Mouse (Mus musculus): ENCODE measurements around the gene Cs.

The Cs gene

DNA sequence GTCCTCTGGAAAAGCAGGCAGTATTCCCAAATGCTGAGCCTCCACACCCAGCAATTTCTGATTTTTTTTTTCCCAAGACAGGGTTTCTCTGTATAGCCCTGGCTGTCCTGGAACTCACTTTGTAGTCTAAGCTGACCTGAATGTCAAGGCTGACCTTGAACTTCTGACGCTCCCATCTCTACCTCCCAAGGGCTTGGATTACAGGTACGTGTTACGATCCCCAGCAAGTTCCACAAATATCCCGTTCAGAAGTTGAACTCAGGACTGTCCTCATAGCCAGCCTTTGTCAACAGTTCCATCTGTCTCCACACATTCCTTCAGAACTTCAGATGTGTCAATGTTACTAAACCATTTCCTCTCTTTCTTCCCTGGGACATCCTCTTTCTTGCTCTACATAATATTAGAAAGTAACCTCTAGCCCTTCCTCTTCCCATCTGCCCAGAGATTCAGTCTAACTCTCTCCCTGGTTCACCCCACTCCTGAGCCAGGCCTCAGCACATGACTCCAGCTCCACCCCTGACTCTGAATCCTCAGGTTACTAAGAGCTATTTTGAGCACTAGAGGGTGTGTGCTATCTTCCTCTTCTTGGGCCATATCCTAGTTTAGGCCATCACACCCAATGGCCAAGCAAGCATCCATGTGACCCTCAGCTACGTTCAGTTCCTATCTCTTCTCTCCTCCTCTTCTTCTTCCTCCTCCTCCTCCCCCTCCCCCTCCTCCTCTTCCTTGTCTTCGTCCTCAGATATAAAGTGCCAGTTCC lies 35.6 kb downstream of the Cs start:
- no peak for DNase-seq (ENCODE audit: low spot score in 2 of 2)

GRCm38 (mm10) chr10:128374393-128374792 lies 36.9 kb downstream of the Cs start:
- DNase-seq (ENCODE audit: low spot score in 2 of 2) = no peak

GRCm38 (mm10) chr10:128376099-128376454 lies 38.5 kb downstream of the Cs start:
- DNase-seq (ENCODE audit: low spot score in 2 of 2) = no peak

GRCm38 (mm10) chr10:128376455-128377211 lies 39.1 kb downstream of the Cs start, which contains the start of gene Ankrd52:
Gene Ankrd52 (plus strand): TSS chr10:128377115.
- DNase-seq (ENCODE audit: low spot score in 2 of 2) = peak; percentile 91 to 93

- peak in 1 of 2 experiments; percentile 66 for DNase-seq (ENCODE audit: low spot score in 2 of 2)
Measured at GRCm38 (mm10) chr10:128377222-128377939, 39.8 kb downstream of the Cs start.

DNA sequence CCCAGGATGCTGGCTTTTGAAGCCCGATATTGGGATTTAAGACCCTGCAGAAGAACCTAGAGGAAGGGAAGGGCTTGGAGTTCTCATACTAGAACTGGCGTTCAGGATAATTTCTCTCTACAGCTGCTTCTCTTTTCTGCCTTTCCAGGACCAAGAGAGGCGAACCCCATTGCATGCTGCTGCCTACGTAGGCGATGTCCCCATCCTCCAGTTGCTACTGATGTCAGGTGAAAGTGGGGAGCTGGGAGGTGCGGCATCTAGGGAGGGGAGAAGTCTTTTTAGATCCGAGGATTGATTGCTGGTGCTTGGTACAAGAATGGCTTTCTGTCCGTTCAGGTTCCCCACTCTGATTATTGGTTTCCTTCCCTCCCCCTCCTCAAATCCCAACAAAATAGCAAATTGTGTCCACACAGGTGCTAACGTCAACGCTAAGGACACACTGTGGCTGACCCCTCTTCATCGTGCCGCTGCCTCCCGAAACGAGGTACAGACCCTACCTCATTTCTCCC lies 40.5 kb downstream of the Cs start:
- DNase-seq (ENCODE audit: low spot score in 2 of 2) = peak in 1 of 2 experiments; percentile 11

DNA sequence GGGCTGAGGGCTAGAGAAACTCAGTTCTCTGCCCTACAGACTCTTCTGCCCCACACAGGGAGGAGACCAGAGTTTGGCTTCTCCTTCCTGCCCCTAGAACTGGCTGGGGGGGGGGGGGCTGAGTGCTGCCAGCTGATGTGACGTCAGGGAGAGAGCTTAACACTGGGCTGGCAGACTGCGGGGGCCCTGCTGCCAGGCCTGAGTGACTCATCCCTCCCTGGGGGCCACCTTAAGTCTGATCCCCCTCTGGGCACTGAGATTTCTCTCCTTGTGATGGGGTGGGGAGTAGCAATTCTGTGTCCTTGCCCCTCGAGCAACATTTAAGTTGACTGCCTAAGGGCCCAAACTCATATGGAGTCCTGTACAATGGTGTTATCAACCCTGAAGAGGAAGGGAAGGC lies 40.9 kb downstream of the Cs start:
- no peak for DNase-seq (ENCODE audit: low spot score in 2 of 2)

DNA sequence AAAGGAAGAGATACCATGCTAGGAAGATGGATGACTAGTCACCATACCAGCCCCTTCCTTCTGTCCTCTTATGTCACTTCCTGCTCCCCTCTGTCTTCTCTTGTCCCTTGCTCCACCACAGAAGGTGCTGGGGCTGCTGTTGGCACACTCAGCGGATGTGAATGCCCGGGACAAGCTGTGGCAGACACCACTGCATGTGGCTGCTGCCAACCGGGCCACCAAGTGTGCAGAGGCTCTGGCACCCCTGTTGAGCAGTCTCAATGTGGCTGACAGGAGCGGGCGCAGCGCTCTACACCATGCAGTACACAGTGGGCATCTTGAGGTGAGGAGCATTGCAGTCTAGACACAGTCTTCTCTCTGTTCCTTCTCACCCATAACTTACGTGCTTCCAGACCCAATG lies 41.7 kb downstream of the Cs start:
- DNase-seq (ENCODE audit: low spot score in 2 of 2) = peak in 1 of 2 experiments; percentile 14

GRCm38 (mm10) chr10:128380565-128380964 lies 43.0 kb downstream of the Cs start:
- peak in 1 of 2 experiments; percentile 58 for DNase-seq (ENCODE audit: low spot score in 2 of 2)

GRCm38 (mm10) chr10:128382482-128382881 lies 44.9 kb downstream of the Cs start:
- no peak for DNase-seq (ENCODE audit: low spot score in 2 of 2)

GRCm38 (mm10) chr10:128385902-128386301 lies 48.4 kb downstream of the Cs start:
- no peak for DNase-seq (ENCODE audit: low spot score in 2 of 2)

- DNase-seq (ENCODE audit: low spot score in 2 of 2) = no peak
Measured at GRCm38 (mm10) chr10:128388941-128389340, 51.4 kb downstream of the Cs start.

DNA sequence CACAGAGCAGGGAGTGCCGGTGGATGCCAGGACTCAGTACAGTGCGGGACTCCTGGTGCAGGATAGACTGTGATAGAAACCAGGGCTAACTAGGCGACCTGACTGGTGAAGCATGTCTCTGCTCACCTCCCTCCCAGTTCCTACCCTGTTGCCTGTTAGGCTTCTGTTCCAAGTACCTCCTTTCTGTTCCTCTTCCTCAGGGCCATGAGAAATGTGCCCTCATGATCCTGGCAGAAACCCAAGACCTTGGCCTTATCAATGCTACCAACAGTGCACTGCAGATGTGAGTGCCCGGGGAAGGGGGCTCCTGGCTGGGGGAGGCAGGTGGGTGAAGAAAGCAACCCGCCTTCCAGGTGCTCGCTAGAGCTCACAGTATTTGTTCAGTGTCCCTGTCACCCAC lies 52.0 kb downstream of the Cs start:
- DNase-seq (ENCODE audit: low spot score in 2 of 2) = no peak

- DNase-seq (ENCODE audit: low spot score in 2 of 2) = no peak
Measured at GRCm38 (mm10) chr10:128390366-128390765, 52.8 kb downstream of the Cs start.

GRCm38 (mm10) chr10:128391850-128392249 lies 54.3 kb downstream of the Cs start:
- no peak for DNase-seq (ENCODE audit: low spot score in 2 of 2)

GRCm38 (mm10) chr10:128396017-128396673 lies 58.6 kb downstream of the Cs start:
- DNase-seq (ENCODE audit: low spot score in 2 of 2) = no peak

- DNase-seq (ENCODE audit: low spot score in 2 of 2) = no peak
Measured at GRCm38 (mm10) chr10:128396716-128397264, 59.3 kb downstream of the Cs start.

- no peak for DNase-seq (ENCODE audit: low spot score in 2 of 2)
Measured at GRCm38 (mm10) chr10:128397466-128397865, 59.9 kb downstream of the Cs start.

- no peak for DNase-seq (ENCODE audit: low spot score in 2 of 2)
Measured at GRCm38 (mm10) chr10:128400338-128400737, 62.8 kb downstream of the Cs start.

- no peak for DNase-seq (ENCODE audit: low spot score in 2 of 2)
Measured at GRCm38 (mm10) chr10:128401056-128401455, 63.5 kb downstream of the Cs start, which contains the start of gene Slc39a5. Gene Slc39a5 (minus strand): TSS chr10:128401229.

- no peak for DNase-seq (ENCODE audit: low spot score in 2 of 2)
Measured at GRCm38 (mm10) chr10:128401638-128402037, 64.1 kb downstream of the Cs start.

Data from spleen, postnatal 10 days (tissue).